Mouse (Mus musculus): ENCODE measurements at regions not wholly inside any gene's neighbourhood (a gene's known extent, or its start where the extent isn't known, plus 50 kb on each side); places are given as distances from the start of the nearest gene placed in this dataset.

DNA sequence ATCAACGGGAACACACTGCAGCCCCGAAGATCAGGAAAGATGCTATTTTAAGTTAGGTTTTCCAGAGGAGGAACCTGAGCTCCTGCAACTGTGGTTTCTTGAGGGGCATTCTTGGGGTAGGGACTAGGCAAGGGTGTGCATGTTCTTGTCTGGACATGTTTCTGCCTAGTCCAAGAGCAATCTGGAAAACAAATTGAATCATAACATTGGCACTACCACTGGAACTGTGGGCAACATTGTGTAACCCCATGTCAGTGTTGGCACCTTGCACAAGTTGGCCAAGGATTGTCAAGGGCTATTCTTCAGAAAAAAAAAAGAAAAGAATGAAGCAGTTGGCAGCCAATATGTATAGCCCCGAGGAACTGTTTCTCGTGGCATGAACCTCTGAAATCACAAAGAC is 80.3 kb upstream of the Fam49a start:
- TF ChIP-seq POLR2A (IDR thresholded peaks at IDR 0.05; ENCODE audit: low read depth, low read length): no peak
- no peak for TF ChIP-seq CTCF (IDR thresholded peaks at IDR 0.05; ENCODE audit: borderline replicate concordance, insufficient read depth, low read length)

Measured in embryonic fibroblast, embryonic 13.5 days (primary cell).